Mouse (Mus musculus): Measurements from ENCODE around the gene Doc2g. TPM values are rescaled to one million over a fixed set of nuclear protein-coding genes. Genes with fewer than 3 reads are reported as not detected.

Doc2g gene
- polyA plus RNA-seq, 1 experiment from 2014 or later: 85.2 TPM

GRCm38 (mm10) chr19:3998335-3998734 is 4.8 kb upstream of the Doc2g start:
- Histone ChIP-seq H3K36me3 (ENCODE audit: control insufficient read depth, insufficient read depth, low read length) (no peaks in the 10 kb centered on the region), H3K4me1 (ENCODE audit: control insufficient read depth in 2 of 2, insufficient read depth in 2 of 2, low read length in 2 of 2) (peaks cover 25 to 31% of the 10 kb centered on the region in 2 experiments), H3K4me3 (ENCODE audit: control insufficient read depth in 1 of 2, insufficient read depth in 1 of 2, low read depth in 1 of 2, low read length in 2 of 2) (no peak overlapping the region), H3K4me2 (ENCODE audit: low read length) (no peak overlapping the region), H3K9ac (ENCODE audit: low read length) (no peak overlapping the region), H3K9me3 (ENCODE audit: control insufficient read depth, low read length) (no peaks in the 10 kb centered on the region), H3K27me3 (ENCODE audit: control insufficient read depth, insufficient read depth, low read length) (no peaks in the 10 kb centered on the region), H3K27ac (replicated peaks in 1 of 2; ENCODE audit: control insufficient read depth in 1 of 2, insufficient read depth in 1 of 2, low read depth in 2 of 2, low read length in 2 of 2) (no peak overlapping the region)
- no peak for ATAC-seq (ENCODE audit: insufficient number of reproducible peaks, insufficient read depth, low FRiP score, low read depth)
- WGBS: 74% methylated on average over 8 of the region's 8 CpGs

- peak overlapping the region; percentile 86 for H3K4me2 ChIP-seq (ENCODE audit: low read length)
- peak overlapping the region in 1 of 2 experiments; percentile 74; a peak in 2 of 4 replicates for H3K4me3 ChIP-seq (ENCODE audit: control insufficient read depth in 1 of 2, insufficient read depth in 1 of 2, low read depth in 1 of 2, low read length in 2 of 2)
- no peak for ATAC-seq (ENCODE audit: insufficient number of reproducible peaks, insufficient read depth, low FRiP score, low read depth)
- H3K27ac ChIP-seq (replicated peaks in 1 of 2; ENCODE audit: control insufficient read depth in 1 of 2, insufficient read depth in 1 of 2, low read depth in 2 of 2, low read length in 2 of 2): no peak overlapping the region
- no peaks in the 10 kb centered on the region for H3K27me3 ChIP-seq (ENCODE audit: control insufficient read depth, insufficient read depth, low read length)
- no peaks in the 10 kb centered on the region for H3K9me3 ChIP-seq (ENCODE audit: control insufficient read depth, low read length)
- 85% methylated on average over 9 of the region's 9 CpGs for WGBS
- no peaks in the 10 kb centered on the region for H3K36me3 ChIP-seq (ENCODE audit: control insufficient read depth, insufficient read depth, low read length)
- H3K9ac ChIP-seq (ENCODE audit: low read length): peak overlapping the region; percentile 91
- H3K4me1 ChIP-seq (ENCODE audit: control insufficient read depth in 2 of 2, insufficient read depth in 2 of 2, low read length in 2 of 2): peaks cover 33 to 36% of the 10 kb centered on the region in 2 experiments
These were observed 3.9 kb upstream of the Doc2g start for GRCm38 (mm10) chr19:3999121-3999730.

- Histone ChIP-seq H3K4me3 (ENCODE audit: control insufficient read depth in 1 of 2, insufficient read depth in 1 of 2, low read depth in 1 of 2, low read length in 2 of 2) (peak within 1 kb of the TSS; percentile 68 to 74), H3K4me1 (ENCODE audit: control insufficient read depth in 2 of 2, insufficient read depth in 2 of 2, low read length in 2 of 2) (peaks cover 44 to 47% of the 10 kb centered on the region in 2 experiments), H3K9me3 (ENCODE audit: control insufficient read depth, low read length) (no peaks in the 10 kb centered on the region), H3K36me3 (ENCODE audit: control insufficient read depth, insufficient read depth, low read length) (peaks cover 7% of the 10 kb centered on the region; the same call in 1 of the 2 replicates), H3K9ac (ENCODE audit: low read length) (peak within 1 kb of the TSS; percentile 91), H3K27ac (replicated peaks in 1 of 2; ENCODE audit: control insufficient read depth in 1 of 2, insufficient read depth in 1 of 2, low read depth in 2 of 2, low read length in 2 of 2) (peak within 1 kb of the TSS; percentile 95 to 99), H3K4me2 (ENCODE audit: low read length) (peak within 1 kb of the TSS; percentile 86), H3K27me3 (ENCODE audit: control insufficient read depth, insufficient read depth, low read length) (no peaks in the 10 kb centered on the region)
- under 1% methylated on average over 64 of the region's 64 CpGs for WGBS
- ATAC-seq (ENCODE audit: insufficient number of reproducible peaks, insufficient read depth, low FRiP score, low read depth): peak; percentile 83
These were observed 2.8 kb upstream of the Doc2g start, which contains the start of the genes Nudt8 and Gm49405 for GRCm38 (mm10) chr19:4000119-4000900. Nudt8 (plus strand) TSS chr19:4000580. Gm49405 (plus strand) TSS chr19:4000626.

GRCm38 (mm10) chr19:4000949-4001525 is 2.1 kb upstream of the Doc2g start:
- Histone ChIP-seq H3K27ac (replicated peaks in 1 of 2; ENCODE audit: control insufficient read depth in 1 of 2, insufficient read depth in 1 of 2, low read depth in 2 of 2, low read length in 2 of 2) (peak overlapping the region; percentile 95 to 99), H3K9me3 (ENCODE audit: control insufficient read depth, low read length) (no peaks in the 10 kb centered on the region), H3K4me1 (ENCODE audit: control insufficient read depth in 2 of 2, insufficient read depth in 2 of 2, low read length in 2 of 2) (peaks cover 44 to 49% of the 10 kb centered on the region in 2 experiments), H3K4me3 (ENCODE audit: control insufficient read depth in 1 of 2, insufficient read depth in 1 of 2, low read depth in 1 of 2, low read length in 2 of 2) (peak overlapping the region; percentile 68 to 74), H3K36me3 (ENCODE audit: control insufficient read depth, insufficient read depth, low read length) (peaks cover 14% of the 10 kb centered on the region), H3K4me2 (ENCODE audit: low read length) (peak overlapping the region; percentile 86), H3K27me3 (ENCODE audit: control insufficient read depth, insufficient read depth, low read length) (no peaks in the 10 kb centered on the region), H3K9ac (ENCODE audit: low read length) (peak overlapping the region; percentile 91)
- no peak for ATAC-seq (ENCODE audit: insufficient number of reproducible peaks, insufficient read depth, low FRiP score, low read depth)
- 17% methylated on average over 17 of the region's 17 CpGs for WGBS

GRCm38 (mm10) chr19:4001752-4002151 is 1.4 kb upstream of the Doc2g start:
- no peak for ATAC-seq (ENCODE audit: insufficient number of reproducible peaks, insufficient read depth, low FRiP score, low read depth)
- 60% methylated on average over 5 of the region's 5 CpGs for WGBS
- H3K4me3 ChIP-seq (ENCODE audit: control insufficient read depth in 1 of 2, insufficient read depth in 1 of 2, low read depth in 1 of 2, low read length in 2 of 2): 0 out of 4 replicates have a peak overlapping the region, but pooled peaks of 1 of the 2 experiments have one; percentile 74
- H3K36me3 ChIP-seq (ENCODE audit: control insufficient read depth, insufficient read depth, low read length): peaks cover 21% of the 10 kb centered on the region
- peak overlapping the region; percentile 95 to 99 for H3K27ac ChIP-seq (replicated peaks in 1 of 2; ENCODE audit: control insufficient read depth in 1 of 2, insufficient read depth in 1 of 2, low read depth in 2 of 2, low read length in 2 of 2)
- no peaks in the 10 kb centered on the region for H3K9me3 ChIP-seq (ENCODE audit: control insufficient read depth, low read length)
- no peaks in the 10 kb centered on the region for H3K27me3 ChIP-seq (ENCODE audit: control insufficient read depth, insufficient read depth, low read length)
- peaks cover 44 to 49% of the 10 kb centered on the region in 2 experiments for H3K4me1 ChIP-seq (ENCODE audit: control insufficient read depth in 2 of 2, insufficient read depth in 2 of 2, low read length in 2 of 2)
- H3K4me2 ChIP-seq (ENCODE audit: low read length): peak overlapping the region; percentile 86
- peak overlapping the region; percentile 91; the same call in 1 of the 2 replicates for H3K9ac ChIP-seq (ENCODE audit: low read length)

GRCm38 (mm10) chr19:4003641-4004040 is 528 bp downstream of the Doc2g start:
- no peak for ATAC-seq (ENCODE audit: insufficient number of reproducible peaks, insufficient read depth, low FRiP score, low read depth)
- H3K9ac ChIP-seq (ENCODE audit: low read length): peak overlapping the region; percentile 73
- peak overlapping the region; percentile 67 for H3K4me2 ChIP-seq (ENCODE audit: low read length)
- H3K27ac ChIP-seq (replicated peaks in 1 of 2; ENCODE audit: control insufficient read depth in 1 of 2, insufficient read depth in 1 of 2, low read depth in 2 of 2, low read length in 2 of 2): peak overlapping the region; percentile 92 to 99
- H3K27me3 ChIP-seq (ENCODE audit: control insufficient read depth, insufficient read depth, low read length): no peaks in the 10 kb centered on the region
- H3K4me1 ChIP-seq (ENCODE audit: control insufficient read depth in 2 of 2, insufficient read depth in 2 of 2, low read length in 2 of 2): peaks cover 44 to 49% of the 10 kb centered on the region in 2 experiments
- peak overlapping the region; percentile 16 to 38 for H3K4me3 ChIP-seq (ENCODE audit: control insufficient read depth in 1 of 2, insufficient read depth in 1 of 2, low read depth in 1 of 2, low read length in 2 of 2)
- H3K9me3 ChIP-seq (ENCODE audit: control insufficient read depth, low read length): no peaks in the 10 kb centered on the region
- 72% methylated on average over 12 of the region's 12 CpGs for WGBS
- H3K36me3 ChIP-seq (ENCODE audit: control insufficient read depth, insufficient read depth, low read length): peaks cover 40% of the 10 kb centered on the region

GRCm38 (mm10) chr19:4004331-4004730 is 1.2 kb downstream of the Doc2g start:
- H3K4me3 ChIP-seq (ENCODE audit: control insufficient read depth in 1 of 2, insufficient read depth in 1 of 2, low read depth in 1 of 2, low read length in 2 of 2): peak overlapping the region in 1 of 2 experiments; percentile 9; a peak in 1 of 4 replicates
- H3K9me3 ChIP-seq (ENCODE audit: control insufficient read depth, low read length): no peaks in the 10 kb centered on the region
- H3K27ac ChIP-seq (replicated peaks in 1 of 2; ENCODE audit: control insufficient read depth in 1 of 2, insufficient read depth in 1 of 2, low read depth in 2 of 2, low read length in 2 of 2): peak overlapping the region; percentile 92 to 99; a peak in 2 of 4 replicates
- peaks cover 44 to 48% of the 10 kb centered on the region in 2 experiments for H3K4me1 ChIP-seq (ENCODE audit: control insufficient read depth in 2 of 2, insufficient read depth in 2 of 2, low read length in 2 of 2)
- peak overlapping the region; percentile 73 for H3K9ac ChIP-seq (ENCODE audit: low read length)
- 72% methylated on average over 15 of the region's 15 CpGs for WGBS
- ATAC-seq (ENCODE audit: insufficient number of reproducible peaks, insufficient read depth, low FRiP score, low read depth): no peak
- peak overlapping the region; percentile 67 for H3K4me2 ChIP-seq (ENCODE audit: low read length)
- H3K36me3 ChIP-seq (ENCODE audit: control insufficient read depth, insufficient read depth, low read length): peaks cover 47% of the 10 kb centered on the region
- H3K27me3 ChIP-seq (ENCODE audit: control insufficient read depth, insufficient read depth, low read length): no peaks in the 10 kb centered on the region
